Mouse (Mus musculus) right cerebral cortex, adult 18-20 months (tissue): ENCODE data around the gene 0610009B22Rik.
"Not testable (repeated sequence)": the region's sequence is repeated elsewhere in the genome, so short reads cannot be mapped to it uniquely, and the experiment has no call there.

ENCODE experiments used
- DNase-seq: peaks from one replicate; pipeline ENCODE4 v3.0.0; 2022; ENCODE audit warnings: mixed read lengths

The 0610009B22Rik gene

DNA sequence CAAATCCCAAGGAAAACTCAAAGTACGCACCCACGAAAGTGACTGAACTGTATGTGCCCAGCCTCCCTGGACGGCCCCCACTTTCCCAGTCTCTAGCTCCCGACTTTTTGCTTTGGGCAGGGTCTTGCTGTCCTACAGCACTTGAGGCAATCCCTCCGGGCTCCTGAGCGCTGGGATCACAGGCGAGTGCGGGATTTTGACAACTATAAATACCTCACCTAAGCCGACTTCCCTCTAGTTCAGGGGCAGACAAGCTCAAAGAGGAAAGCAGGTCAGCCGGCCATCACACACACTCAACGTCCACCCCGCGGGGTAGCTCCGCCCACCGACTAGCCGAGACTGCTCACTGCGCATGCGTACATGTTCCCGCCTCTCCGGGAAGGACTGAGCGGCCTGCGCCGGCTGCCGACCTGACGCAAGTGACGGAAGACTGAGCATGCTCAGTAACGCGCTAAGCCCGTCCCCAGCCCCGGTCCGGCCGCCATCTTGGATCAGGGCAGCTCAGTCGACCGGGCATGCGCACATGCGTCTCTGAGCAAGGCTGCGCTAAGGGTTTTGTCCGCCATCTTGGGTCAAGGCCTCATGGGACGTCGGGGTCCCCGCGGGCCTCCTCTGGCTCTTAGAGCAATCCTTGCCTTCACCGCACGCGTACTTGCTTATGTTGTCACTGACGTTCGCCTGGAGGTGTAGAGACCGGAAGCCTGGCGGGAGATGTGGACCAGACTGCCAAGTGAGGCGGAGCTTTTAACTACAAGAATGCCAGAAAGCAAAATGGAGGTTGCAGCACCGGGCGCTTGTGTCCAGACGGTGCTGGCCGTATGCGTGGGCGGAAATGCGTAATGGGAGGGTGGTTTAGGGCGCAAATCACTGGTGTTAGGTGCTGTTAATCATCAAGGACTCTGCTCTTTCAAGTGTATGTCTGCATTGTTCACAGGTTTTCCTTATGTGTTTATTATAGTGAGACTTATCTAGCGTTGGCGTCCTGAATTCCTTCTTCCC lies at the start of gene 0610009B22Rik:
Gene 0610009B22Rik, minus strand, starts transcription at position 545 of the 999 bp plus-strand sequence.
- peak; percentile 100 for DNase-seq

DNA sequence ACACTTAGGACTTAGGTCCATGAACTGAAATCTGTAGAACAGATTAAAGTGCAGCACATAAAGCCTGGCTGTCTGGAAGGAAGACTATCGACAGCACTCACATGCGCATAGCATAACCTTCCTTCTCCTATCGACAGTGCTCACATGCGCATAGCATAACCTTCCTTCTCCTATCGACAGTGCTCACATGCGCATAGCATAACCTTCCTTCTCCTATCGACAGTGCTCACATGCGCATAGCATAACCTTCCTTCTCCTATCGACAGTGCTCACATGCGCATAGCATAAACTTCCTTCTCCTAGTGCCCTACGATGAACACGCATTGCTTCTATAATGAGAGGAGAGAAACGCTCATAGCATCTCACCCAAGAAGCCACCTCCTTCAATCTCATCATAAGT lies 45.5 kb upstream of the 0610009B22Rik start:
- not testable (repeated sequence) for DNase-seq

DNA sequence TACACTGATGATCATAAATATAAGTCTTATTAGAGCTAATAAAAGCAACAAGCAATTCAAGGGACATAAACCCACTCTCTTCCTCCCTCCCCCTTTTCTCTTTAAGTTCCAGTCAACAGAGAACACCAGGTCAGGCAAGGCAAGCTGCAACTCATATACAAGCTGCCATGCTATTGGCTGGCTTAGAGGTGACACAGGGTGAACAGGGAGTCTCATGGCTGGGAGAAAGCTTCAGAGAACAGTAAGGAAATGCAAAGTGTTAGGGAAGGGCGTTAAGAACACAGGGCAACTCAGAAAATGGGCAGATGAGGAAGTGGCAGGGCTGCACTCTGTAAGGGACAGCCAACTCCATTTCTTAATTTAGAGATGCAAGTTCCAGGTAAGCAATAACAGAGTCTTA lies 44.2 kb upstream of the 0610009B22Rik start:
- no peak for DNase-seq

DNA sequence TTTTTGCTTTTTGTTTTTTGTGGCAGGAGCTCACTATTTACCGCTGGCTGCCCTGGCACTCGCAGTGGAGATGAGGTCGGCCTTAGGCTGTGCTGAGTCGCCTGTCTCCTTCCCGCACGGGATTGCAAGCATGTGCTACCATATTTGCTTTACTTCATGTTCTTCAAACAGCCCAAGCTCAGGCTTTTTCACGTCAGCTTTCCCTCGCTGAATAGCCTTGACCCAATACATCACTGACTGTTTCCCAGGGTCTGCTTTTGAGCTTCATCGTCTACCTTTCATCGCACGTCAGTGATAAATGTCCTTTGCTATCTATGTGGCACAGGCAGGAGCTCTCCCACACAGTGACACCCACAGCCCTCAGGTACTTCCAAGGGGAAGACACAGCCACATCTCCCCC lies 32.4 kb upstream of the 0610009B22Rik start:
- no peak for DNase-seq

DNA sequence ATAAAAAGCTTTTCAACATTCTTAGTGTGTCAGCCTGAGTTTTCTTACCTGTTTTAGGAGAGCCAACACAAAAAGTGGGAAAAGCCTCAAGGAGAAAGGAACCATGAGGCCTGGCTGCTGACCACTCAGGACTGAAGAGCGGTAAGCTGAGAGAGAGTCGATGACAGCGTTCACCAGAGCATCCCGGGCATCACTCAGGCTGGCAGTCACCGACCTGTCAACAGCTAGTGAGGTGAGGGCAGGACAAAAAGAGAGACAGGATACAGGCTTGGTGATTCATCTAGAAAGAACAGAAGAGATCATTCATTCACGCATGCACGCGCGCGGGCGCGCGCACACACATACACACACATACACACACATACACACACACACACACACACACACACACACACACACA lies 18.4 kb upstream of the 0610009B22Rik start:
- DNase-seq: no peak

DNA sequence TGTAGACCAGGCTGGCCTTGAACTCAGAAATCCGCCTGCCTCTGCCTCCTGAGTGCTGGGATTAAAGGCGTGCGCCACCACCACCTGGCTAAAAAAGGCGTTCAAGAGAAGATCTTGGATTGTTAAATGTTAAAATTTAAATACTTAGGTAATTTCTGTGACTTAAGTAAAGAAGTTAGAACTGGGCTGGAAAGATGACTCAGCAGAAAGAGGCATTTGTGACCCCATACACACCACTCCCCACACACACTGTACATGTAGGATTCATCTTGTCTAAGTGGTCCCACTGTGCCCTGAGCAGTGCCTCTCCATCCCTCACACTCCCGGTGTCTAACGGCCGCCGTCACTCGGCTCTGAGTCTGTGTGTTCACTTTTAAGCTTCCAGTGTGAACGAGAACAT lies 17.8 kb upstream of the 0610009B22Rik start:
- DNase-seq: no peak

DNA sequence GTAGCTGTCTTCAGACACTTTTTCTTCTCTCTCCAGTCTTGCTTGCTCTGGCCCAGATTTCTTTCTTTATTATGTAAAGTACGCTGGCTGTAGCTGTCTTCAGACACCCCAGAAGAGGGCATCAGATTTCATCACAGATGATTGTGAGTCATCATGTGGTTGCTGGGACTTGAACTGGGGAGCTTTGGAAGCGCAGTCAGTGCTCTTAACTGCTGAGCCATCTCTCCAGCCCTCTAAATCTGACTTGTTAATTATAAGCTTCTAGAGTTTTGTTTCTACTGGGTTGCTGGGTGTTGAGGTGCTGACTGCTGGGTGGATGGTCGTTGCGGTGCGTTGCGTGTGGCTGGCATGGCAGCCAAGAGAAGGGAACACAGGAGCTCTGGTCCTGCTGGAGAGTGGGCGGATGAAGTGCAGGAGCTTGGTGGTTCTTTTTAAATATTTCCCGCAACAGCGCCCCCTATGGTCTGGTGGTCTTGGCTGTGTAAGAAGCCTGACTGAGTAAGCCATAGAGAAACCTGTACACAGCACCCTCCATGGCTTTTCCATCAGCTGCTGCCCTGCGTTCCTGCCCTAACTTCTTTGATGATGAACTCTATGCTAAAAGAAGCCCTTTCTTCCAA lies 14.8 kb upstream of the 0610009B22Rik start:
- no peak for DNase-seq

DNA sequence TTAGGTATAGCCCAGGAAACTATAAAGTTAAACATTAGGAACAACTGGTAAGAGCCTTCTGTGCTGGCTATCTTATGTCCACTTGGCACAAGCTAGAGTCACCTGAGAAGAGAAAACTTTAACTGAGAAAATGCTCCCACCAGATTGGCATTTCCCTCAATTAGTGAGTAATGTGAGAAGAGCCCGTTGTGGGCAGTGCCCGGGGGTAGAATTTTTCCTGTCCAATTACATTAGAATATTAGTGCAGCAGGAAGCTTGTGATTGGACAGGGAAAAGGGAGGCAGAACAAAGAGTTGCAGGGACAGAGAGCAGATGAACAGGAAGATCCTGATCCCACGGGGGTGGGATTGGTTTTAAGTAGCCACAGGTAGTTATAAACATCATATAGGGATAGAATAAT lies 14.2 kb upstream of the 0610009B22Rik start:
- no peak for DNase-seq

DNA sequence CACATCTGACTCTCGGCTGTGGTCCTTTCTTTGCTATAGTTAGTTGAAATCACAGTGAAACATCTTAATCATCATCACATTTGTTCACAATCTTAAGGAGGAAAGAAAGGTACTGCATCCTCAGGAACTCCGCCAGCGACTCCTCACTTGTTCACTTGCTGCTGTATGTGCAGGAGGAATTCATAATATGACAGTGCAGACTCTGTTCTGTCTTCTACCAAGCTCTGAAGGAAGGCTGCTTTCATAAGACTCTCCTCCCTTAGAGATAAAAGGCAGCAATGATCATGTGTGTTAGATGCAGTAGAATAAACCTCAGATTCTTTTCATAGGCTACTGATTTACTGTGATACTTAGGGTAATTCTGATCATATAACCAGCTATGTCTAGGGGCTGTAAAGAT lies 6.3 kb upstream of the 0610009B22Rik start:
- DNase-seq: no peak

DNA sequence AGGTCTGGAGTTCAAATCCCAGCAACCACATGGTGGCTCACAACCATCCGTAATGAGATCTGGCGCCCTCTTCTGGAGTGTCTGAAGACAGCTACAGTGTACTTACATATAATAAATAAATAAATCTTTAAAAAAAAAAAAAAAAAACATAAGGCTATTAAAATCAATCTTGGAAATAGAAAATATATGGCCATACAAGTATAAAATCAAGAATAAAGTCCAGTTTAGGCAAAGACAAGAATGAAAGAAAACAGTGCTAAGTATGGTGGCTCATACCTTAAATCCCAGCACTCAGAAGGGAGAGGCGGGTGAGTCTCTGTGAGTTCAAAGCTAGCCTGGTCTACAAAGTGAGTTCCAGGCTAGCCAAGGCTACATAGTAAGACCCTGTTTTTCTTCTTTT lies 1.9 kb upstream of the 0610009B22Rik start:
- DNase-seq: not testable (repeated sequence)

DNA sequence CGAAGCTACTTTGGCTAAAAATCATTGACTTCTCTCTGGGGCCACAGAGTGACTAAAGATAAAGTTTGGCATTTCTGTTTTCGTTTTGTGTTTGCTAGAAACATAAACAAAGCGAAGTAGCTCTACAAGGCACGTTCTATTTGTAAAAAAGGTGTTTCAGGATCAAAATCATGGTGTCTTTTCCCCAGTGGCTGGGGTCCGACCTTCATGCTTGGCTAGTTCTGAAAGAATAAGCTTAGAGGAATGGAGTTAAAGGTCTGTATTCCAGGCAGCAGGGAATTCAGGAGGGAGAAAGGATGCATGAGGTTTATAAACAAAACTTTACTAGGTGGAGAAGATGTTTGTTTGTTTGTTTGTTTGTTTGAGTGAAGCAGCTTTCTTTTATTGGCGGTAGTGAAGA lies 669 bp upstream of the 0610009B22Rik start:
- no peak for DNase-seq

DNA sequence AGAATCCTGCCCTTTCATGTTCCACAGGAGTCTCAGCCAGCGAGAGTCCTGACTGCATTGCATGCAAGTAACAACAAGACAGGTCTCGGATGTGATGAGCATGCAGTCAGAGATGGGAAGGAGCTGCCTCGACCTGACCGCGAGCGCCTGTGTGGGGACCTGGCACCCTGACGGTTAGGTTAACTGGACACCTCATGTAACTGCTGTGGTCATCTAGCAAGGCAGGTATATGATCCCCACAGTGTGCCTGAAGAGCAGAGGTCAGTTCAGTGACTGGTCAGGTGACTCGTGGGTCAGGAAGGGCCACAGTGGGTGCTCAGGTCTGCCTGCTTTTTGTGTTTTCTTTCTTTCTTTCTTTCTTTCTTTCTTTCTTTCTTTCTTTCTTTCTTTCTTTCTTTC lies 6.7 kb downstream of the 0610009B22Rik start:
- DNase-seq: no peak

DNA sequence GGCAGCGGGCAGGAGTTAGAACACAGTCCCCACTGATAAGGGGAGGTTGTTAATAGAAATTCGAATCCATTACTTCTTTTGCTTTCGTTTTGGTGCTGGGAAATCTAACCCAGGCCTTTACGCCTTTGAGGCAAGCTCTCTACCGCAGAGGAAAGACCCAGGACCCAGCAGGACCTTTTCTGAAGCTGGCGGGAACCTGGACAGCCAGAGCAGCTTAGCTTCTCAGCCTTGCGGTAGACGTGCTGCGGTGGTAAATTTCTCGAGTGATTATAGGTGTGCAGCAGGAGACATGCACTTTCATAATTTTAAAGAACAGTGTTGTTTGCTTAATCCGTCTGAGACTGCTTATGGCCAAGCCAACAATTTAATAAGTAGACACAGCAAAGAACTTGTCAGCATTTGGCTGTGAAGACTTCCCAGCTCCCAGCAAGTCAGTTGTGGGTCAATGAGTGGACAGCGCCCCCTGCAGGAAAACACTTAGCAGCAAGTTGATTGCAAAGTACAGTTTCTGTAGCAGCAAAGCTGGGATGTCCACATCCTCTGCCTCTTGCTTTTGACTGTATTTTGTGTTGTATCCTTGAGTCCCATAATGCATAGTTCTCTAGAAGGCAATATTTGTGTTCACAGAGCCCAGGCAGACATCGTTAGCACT lies 7.2 kb downstream of the 0610009B22Rik start:
- peak; percentile 86 for DNase-seq

DNA sequence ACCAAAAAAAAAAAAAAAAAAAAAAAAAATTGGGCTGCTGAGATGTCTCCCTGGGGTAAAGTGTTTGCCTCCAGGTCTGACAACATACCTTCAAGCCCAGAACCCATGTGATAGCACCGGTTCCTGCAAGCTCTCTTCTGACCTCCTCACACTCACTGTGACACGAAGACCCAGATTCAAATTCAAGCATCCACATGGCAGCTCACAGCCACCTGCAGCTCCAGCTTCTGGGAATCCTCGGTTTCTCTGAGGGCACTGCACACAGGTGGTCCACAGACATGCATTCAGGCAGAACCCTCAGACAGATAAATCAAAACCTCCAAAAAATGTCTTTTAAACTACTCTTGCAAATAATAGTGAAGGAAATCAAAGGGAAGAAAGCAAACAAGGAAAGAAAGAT lies 9.2 kb downstream of the 0610009B22Rik start:
- DNase-seq: no peak

DNA sequence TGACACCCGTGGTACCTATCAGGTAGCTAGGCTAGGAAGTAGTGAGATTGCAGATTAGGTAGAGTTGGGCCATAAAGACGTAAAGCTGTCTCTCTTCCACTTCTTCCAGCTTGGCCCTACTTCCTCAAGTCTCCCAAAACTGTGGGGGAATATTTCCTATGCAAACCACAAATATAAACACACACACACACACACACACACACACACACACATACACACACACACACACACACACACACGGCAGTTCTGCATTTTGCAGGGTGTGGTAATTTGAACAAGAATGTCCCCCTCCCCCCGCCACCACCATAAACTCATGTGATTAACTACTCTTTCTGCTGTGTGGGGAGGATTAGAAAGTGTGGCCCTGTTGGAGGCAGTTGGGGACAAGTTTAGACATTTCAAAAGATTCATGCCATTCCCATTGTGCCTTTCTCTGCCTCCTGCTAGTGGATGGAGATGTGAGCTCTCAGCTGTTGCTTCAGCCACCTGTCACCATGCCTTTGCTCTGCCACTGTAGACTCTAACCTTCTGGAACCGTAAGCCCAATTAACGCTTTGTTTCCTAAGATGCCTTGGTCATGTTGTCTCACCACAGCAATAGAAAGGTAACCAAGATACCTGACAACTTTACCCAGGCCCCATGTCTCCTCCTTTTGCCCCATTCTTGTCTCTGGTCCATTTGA lies 10.8 kb downstream of the 0610009B22Rik start:
- no peak for DNase-seq

DNA sequence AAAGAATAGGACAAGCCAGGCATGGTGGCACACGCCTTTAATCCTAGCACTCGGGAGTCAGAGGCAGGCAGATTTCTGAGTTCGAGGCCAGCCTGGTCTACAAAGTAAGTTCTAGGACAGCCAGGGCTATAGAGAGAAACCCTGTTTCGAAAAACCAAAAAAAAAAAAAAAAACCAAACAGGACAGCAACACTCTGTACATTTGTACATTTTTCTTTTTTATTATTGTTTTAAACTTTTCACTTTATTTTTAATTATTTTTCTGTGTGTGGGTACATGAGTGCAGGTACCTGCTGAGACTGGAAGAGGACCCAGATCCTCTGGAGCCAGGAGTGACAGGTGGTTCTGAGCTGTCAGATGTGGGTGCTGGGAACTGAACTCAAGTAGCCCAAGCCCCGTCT lies 13.3 kb downstream of the 0610009B22Rik start:
- DNase-seq: no peak

DNA sequence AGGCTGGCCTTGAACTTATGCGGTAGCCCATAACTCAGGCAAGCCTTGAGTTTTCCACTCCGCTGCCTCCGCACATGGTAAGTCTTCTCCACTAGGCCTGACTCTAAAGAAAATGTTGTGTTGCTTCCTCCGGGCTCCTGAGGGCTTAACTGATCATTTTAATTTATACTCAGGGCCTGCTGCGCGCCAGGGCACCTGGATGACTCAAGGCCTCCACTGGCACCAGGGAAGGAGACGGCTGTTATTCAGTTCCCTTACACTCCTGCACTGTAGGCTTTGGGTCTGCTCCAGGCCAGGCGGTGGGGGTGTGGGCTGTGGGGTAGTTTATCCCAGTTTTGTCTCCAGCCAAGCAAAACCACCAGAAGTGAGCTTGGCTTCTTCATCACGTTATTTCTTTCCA lies 15.4 kb downstream of the 0610009B22Rik start:
- no peak for DNase-seq

DNA sequence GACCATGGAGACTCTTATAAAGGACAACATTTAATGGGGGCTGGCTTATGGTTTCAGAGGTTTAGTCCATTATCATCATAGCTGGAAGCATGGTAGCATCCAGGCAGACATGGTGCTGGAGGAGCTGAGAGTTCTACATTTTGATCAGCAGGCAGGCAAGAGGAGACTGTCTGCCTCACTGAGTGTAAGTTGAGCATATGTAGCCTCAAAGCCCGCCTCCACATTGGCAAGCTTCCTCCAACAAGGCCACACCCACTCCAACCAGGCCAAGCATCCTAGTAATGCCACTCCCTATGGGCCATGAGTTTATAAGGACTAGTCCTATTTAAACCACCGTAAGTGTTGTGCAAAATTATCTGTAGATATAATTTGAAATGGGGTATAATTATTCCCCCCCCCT lies 17.3 kb downstream of the 0610009B22Rik start:
- no peak for DNase-seq

DNA sequence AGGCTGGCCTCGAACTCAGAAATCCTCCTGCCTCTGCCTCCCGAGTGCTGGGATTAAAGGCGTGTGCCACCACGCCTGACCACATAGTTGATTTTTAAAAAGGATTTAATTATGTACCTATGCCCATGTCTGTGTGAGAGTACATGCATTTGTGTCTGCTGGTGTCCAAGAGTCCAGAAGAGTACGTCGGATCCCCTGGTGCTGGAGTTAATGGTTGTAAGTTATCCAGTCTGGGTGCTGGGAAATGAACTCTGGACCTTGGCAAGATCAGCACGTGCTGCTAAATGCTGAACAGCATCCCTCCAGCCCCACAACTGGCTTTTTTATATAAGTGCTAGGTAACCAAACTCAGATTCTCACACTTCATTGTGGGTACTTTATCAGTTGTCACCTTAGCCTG lies 17.8 kb downstream of the 0610009B22Rik start:
- DNase-seq: no peak

DNA sequence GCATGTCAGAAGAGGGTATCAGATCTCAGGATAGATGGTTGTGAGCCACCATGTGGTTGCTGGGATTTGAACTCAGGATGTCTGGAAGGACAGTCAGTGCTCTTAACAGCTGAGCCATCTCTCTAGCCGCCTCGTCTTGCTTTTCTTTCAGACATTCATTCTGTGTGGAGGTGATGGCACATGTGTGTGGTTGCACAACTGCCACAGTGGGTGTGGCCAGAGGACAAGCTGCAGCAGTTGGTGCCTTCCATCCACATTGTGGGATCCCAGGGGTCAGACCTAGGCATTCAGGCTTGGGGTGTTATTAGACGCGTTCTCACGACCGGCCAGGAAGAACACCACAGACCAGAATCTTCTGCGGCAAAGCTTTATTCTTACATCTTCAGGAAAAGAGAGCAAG lies 23.9 kb downstream of the 0610009B22Rik start:
- DNase-seq: not testable (repeated sequence)

DNA sequence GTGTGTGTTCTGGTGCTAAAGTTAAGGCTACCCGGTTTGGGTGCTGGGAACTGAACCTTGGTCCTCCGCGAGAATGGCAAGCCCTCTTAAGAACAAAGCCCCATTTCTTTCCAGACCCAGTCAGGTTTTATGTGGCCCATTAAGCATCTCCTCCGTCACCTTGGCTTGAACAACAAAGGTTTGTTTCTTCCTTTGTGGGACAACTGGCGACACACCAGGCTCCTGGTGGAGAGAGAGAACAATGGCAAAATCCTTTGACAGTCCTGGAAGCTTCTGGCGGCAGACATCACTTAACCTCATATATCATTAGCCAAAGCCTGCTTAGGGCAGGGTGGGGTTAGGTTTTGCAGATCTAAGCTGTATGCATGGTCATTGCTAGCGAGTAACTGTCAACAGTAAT lies 26.0 kb downstream of the 0610009B22Rik start:
- DNase-seq: no peak

DNA sequence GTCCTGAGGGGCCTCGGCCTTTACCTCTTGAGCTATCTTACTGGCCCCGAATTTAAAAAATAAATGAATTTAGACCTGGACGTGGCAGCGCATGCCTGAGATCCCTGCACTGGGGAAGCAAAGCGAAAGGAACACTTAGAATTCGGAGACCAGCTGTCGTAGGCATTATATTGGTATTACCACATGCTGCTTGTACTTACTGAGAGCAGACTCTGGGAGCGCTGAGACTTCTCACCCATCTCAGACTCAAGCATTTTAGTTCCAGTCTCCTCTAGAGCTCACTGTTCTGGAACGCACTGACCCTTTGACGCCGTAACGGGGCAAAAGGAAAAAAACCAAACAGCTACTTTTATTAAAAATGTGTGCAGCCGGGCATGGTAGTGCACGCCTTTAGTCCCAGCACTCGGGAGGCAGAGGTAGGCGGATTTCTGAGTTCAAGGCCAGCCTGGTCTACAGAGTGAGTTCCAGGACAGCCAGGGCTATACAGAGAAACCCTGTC lies 26.8 kb downstream of the 0610009B22Rik start:
- no peak for DNase-seq

DNA sequence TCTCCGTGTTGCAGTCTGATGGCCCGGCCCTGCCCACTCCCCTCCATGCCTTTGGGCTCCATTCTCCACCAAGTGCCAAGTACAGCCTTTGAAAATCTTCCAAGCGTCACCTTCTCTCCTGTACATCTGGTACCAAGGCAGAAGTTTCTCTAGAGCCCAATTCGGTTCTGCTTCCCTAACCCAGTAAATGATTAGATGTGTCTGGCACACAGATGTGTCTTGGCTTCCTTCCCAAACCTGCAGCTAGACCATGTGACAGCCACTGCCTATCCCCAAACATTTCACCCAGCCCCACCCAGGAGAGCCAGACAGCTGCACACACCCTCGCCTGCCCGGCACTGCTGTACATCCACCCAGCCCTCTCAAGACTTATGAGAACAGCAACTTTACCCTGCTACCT lies 30.0 kb downstream of the 0610009B22Rik start:
- peak; percentile 55 for DNase-seq
